Mouse (Mus musculus): ENCODE results near the gene Slc12a8. TPM values are rescaled to one million over a fixed set of nuclear protein-coding genes. Genes with fewer than 3 reads are reported as not detected.

Gene Slc12a8
- total RNA-seq, 1 experiment = 3.7 TPM

GRCm38 (mm10) chr16:33609554-33609953 lies 92.4 kb downstream of the Slc12a8 start:
- Histone ChIP-seq H3K27ac (ENCODE audit: insufficient read depth, low read depth, low read length, poor library complexity, severe bottlenecking) (no peak overlapping the region), H3K36me3 (ENCODE audit: control insufficient read depth, insufficient read depth, low read length, poor library complexity, severe bottlenecking) (no peaks in the 10 kb centered on the region), H3K4me1 (ENCODE audit: control insufficient read depth in 2 of 2, insufficient read depth in 2 of 2, low read length in 2 of 2, poor library complexity in 1 of 2) (peaks cover 2% of the 10 kb centered on the region in 2 experiments; a peak in 2 of 4 replicates), H3K4me3 (ENCODE audit: insufficient read depth in 1 of 2, low read depth in 1 of 2, low read length in 2 of 2, poor library complexity in 1 of 2, severe bottlenecking in 1 of 2) (no peak overlapping the region), H3K9ac (ENCODE audit: insufficient read depth, low read depth, low read length, poor library complexity, severe bottlenecking) (no peak overlapping the region), H3K9me3 (ENCODE audit: control insufficient read depth, insufficient read depth, low read depth, low read length) (no peaks in the 10 kb centered on the region)
- TF ChIP-seq MAFK (IDR thresholded peaks at IDR 0.05; ENCODE audit: insufficient read depth, low read depth, low read length) (no peak), HCFC1 (IDR thresholded peaks at IDR 0.05; ENCODE audit: borderline replicate concordance, insufficient read depth, low read length) (no peak), CHD2 (IDR thresholded peaks at IDR 0.05; ENCODE audit: low read depth, low read length) (no peak), ZNF384 (IDR thresholded peaks at IDR 0.05; ENCODE audit: low read depth, low read length) (no peak), ZC3H11A (IDR thresholded peaks at IDR 0.05; ENCODE audit: borderline replicate concordance, low read depth, low read length) (no peak)
- DNase-seq (ENCODE audit: low read depth, low spot score) = no peak
- in situ Hi-C loops (cut with MboI; ENCODE audit: low sequenced_read_pairs in 2 of 2, unreplicated experiment in 2 of 2) = no loop called here

GRCm38 (mm10) chr16:33610466-33610865 lies 93.3 kb downstream of the Slc12a8 start:
- H3K9me3 ChIP-seq (ENCODE audit: control insufficient read depth, insufficient read depth, low read depth, low read length) = no peaks in the 10 kb centered on the region
- DNase-seq (ENCODE audit: low read depth, low spot score) = no peak
- peaks cover 2 to 3% of the 10 kb centered on the region in 2 experiments; a peak in 2 of 4 replicates for H3K4me1 ChIP-seq (ENCODE audit: control insufficient read depth in 2 of 2, insufficient read depth in 2 of 2, low read length in 2 of 2, poor library complexity in 1 of 2)
- TF ChIP-seq ZC3H11A (IDR thresholded peaks at IDR 0.05; ENCODE audit: borderline replicate concordance, low read depth, low read length) (no peak), MAFK (IDR thresholded peaks at IDR 0.05; ENCODE audit: insufficient read depth, low read depth, low read length) (no peak), HCFC1 (IDR thresholded peaks at IDR 0.05; ENCODE audit: borderline replicate concordance, insufficient read depth, low read length) (no peak), ZNF384 (IDR thresholded peaks at IDR 0.05; ENCODE audit: low read depth, low read length) (no peak), CHD2 (IDR thresholded peaks at IDR 0.05; ENCODE audit: low read depth, low read length) (no peak)
- H3K36me3 ChIP-seq (ENCODE audit: control insufficient read depth, insufficient read depth, low read length, poor library complexity, severe bottlenecking) = no peaks in the 10 kb centered on the region
- no peak overlapping the region for H3K4me3 ChIP-seq (ENCODE audit: insufficient read depth in 1 of 2, low read depth in 1 of 2, low read length in 2 of 2, poor library complexity in 1 of 2, severe bottlenecking in 1 of 2)
- in situ Hi-C loops (cut with MboI; ENCODE audit: low sequenced_read_pairs in 2 of 2, unreplicated experiment in 2 of 2) = no loop called here
- H3K27ac ChIP-seq (ENCODE audit: insufficient read depth, low read depth, low read length, poor library complexity, severe bottlenecking) = no peak overlapping the region
- H3K9ac ChIP-seq (ENCODE audit: insufficient read depth, low read depth, low read length, poor library complexity, severe bottlenecking) = no peak overlapping the region

- H3K27ac ChIP-seq (ENCODE audit: insufficient read depth, low read depth, low read length, poor library complexity, severe bottlenecking) = no peak overlapping the region
- no peaks in the 10 kb centered on the region for H3K36me3 ChIP-seq (ENCODE audit: control insufficient read depth, insufficient read depth, low read length, poor library complexity, severe bottlenecking)
- in situ Hi-C loops (cut with MboI; ENCODE audit: low sequenced_read_pairs in 2 of 2, unreplicated experiment in 2 of 2) = no loop called here
Observed at GRCm38 (mm10) chr16:33611291-33611690, 94.2 kb downstream of the Slc12a8 start.

GRCm38 (mm10) chr16:33612056-33612770 lies 95.1 kb downstream of the Slc12a8 start:
- Histone ChIP-seq H3K36me3 (ENCODE audit: control insufficient read depth, insufficient read depth, low read length, poor library complexity, severe bottlenecking) (no peaks in the 10 kb centered on the region), H3K4me3 (ENCODE audit: insufficient read depth in 1 of 2, low read depth in 1 of 2, low read length in 2 of 2, poor library complexity in 1 of 2, severe bottlenecking in 1 of 2) (no peak overlapping the region), H3K9ac (ENCODE audit: insufficient read depth, low read depth, low read length, poor library complexity, severe bottlenecking) (no peak overlapping the region), H3K9me3 (ENCODE audit: control insufficient read depth, insufficient read depth, low read depth, low read length) (no peaks in the 10 kb centered on the region), H3K4me1 (ENCODE audit: control insufficient read depth in 2 of 2, insufficient read depth in 2 of 2, low read length in 2 of 2, poor library complexity in 1 of 2) (peaks cover 3 to 4% of the 10 kb centered on the region in 2 experiments; a peak in 3 of 4 replicates), H3K27ac (ENCODE audit: insufficient read depth, low read depth, low read length, poor library complexity, severe bottlenecking) (no peak overlapping the region)
- DNase-seq (ENCODE audit: low read depth, low spot score) = no peak
- no peak for TF ChIP-seq CHD2 (IDR thresholded peaks at IDR 0.05; ENCODE audit: low read depth, low read length)
- TF ChIP-seq MAFK (IDR thresholded peaks at IDR 0.05; ENCODE audit: insufficient read depth, low read depth, low read length) = no peak
- TF ChIP-seq ZC3H11A (IDR thresholded peaks at IDR 0.05; ENCODE audit: borderline replicate concordance, low read depth, low read length) = no peak
- in situ Hi-C loops (cut with MboI; ENCODE audit: low sequenced_read_pairs in 2 of 2, unreplicated experiment in 2 of 2) = no loop called here

More at GRCm38 (mm10) chr16:33611291-33611690, 94.2 kb downstream of the Slc12a8 start:
- Histone ChIP-seq H3K4me1 (ENCODE audit: control insufficient read depth in 2 of 2, insufficient read depth in 2 of 2, low read length in 2 of 2, poor library complexity in 1 of 2) (peaks cover 3 to 4% of the 10 kb centered on the region in 2 experiments; a peak in 3 of 4 replicates), H3K9ac (ENCODE audit: insufficient read depth, low read depth, low read length, poor library complexity, severe bottlenecking) (no peak overlapping the region), H3K4me3 (ENCODE audit: insufficient read depth in 1 of 2, low read depth in 1 of 2, low read length in 2 of 2, poor library complexity in 1 of 2, severe bottlenecking in 1 of 2) (no peak overlapping the region), H3K9me3 (ENCODE audit: control insufficient read depth, insufficient read depth, low read depth, low read length) (no peaks in the 10 kb centered on the region)
- DNase-seq (ENCODE audit: low read depth, low spot score) = no peak
- TF ChIP-seq ZNF384 (IDR thresholded peaks at IDR 0.05; ENCODE audit: low read depth, low read length) (no peak), MAFK (IDR thresholded peaks at IDR 0.05; ENCODE audit: insufficient read depth, low read depth, low read length) (no peak), HCFC1 (IDR thresholded peaks at IDR 0.05; ENCODE audit: borderline replicate concordance, insufficient read depth, low read length) (no peak), ZC3H11A (IDR thresholded peaks at IDR 0.05; ENCODE audit: borderline replicate concordance, low read depth, low read length) (no peak), CHD2 (IDR thresholded peaks at IDR 0.05; ENCODE audit: low read depth, low read length) (no peak)

All from ES-E14 (cell line).